17 mouse cellular contexts compared by ENCODE assay signal in the genomic region with DNA sequence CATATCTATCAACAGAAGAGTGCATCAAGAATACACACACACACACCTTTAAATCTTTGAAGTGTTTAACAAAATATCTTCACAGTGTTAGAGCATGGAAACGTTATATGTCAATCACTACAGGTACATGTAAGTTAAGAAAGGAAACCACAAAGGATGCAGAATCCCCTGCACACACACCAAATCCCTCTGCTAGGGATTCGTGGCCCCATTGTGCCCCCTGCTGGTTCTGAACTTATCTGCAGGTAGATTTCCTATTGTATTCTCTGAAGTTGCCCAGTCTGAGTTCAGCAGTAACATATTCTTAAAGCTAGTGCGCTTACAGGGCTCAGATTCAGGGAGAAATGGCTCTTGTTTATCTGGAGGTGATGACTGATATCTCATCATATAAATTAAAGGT.
A peak's percentile ranks its signal among the peaks of the same experiment; 100 is the strongest.
DNase-seq lines count a peak whose midpoint lies in the region; ATAC-seq and TF ChIP-seq lines count a peak whose summit lies in the region.
"Had no signal": no experiment of that assay in that cellular context is flagged by ENCODE, and none has a peak within 500 bp of the region (broad histone marks: within the 10 kb centered on the region; RNA-seq: fewer than 3 reads in every experiment).

No protein-coding gene starts in this region.

- no peak overlapping the region for H3K4me3 ChIP-seq in G1E (ENCODE audit: low read depth, low read length)
- no peak overlapping the region for H3K4me3 ChIP-seq in small intestine, adult 2 months (ENCODE audit: low read depth, low read length)
- H3K4me3 ChIP-seq: limb, embryonic 12.5 days; megakaryocyte, embryonic 14.5 days; stomach, embryonic 15.5 days had no signal

- TF ChIP-seq CTCF in G1E (IDR thresholded peaks at IDR 0.05; ENCODE audit: low read depth, low read length): peak; percentile 50; the same call in 1 of the 2 replicates
- TF ChIP-seq CTCF in small intestine, adult 2 months (IDR thresholded peaks at IDR 0.05; ENCODE audit: extremely low read depth, insufficient read length, insufficient replicate concordance, low read depth, low read length): peak; percentile 16; the same call in 1 of the 2 replicates

- no peak for TF ChIP-seq POLR2A in small intestine, adult 2 months (IDR thresholded peaks at IDR 0.05; ENCODE audit: low read depth, low read length)

- no peaks in the 10 kb centered on the region for H3K36me3 ChIP-seq in G1E (replicated peaks)
- H3K36me3 ChIP-seq in small intestine, adult 2 months (ENCODE audit: control insufficient read depth, insufficient read depth, low read length): no peaks in the 10 kb centered on the region
- H3K36me3 ChIP-seq: limb, embryonic 12.5 days; stomach, embryonic 15.5 days had no signal

- no peak for ATAC-seq in G1E (ENCODE audit: extremely low read depth, insufficient number of reproducible peaks, low FRiP score, poor library complexity, severe bottlenecking)
- ATAC-seq in erythroblast, adult 5-6 weeks (replicated peaks; ENCODE audit: low FRiP score, poor library complexity, severe bottlenecking): no peak
- ATAC-seq: intestine, postnatal 0 days had no signal

- no peaks in the 10 kb centered on the region for H3K27me3 ChIP-seq in G1E (ENCODE audit: insufficient read depth, low read length)
- H3K27me3 ChIP-seq in small intestine, adult 2 months (ENCODE audit: control insufficient read depth, insufficient read depth, low read length): no peaks in the 10 kb centered on the region
- H3K27me3 ChIP-seq: limb, embryonic 12.5 days; megakaryocyte, embryonic 14.5 days; stomach, embryonic 15.5 days had no signal

- peak; percentile 50 for DNase-seq in CD4-positive helper T cell, adult 2 months (ENCODE audit: low read depth, low spot score)
- DNase-seq in G1E (ENCODE audit: low spot score): no peak
- peak; percentile 18 for DNase-seq in c-Kit-positive CD71-positive TER-119-positive erythroid progenitor cells, embryonic 14.5 days (ENCODE audit: low spot score)
- DNase-seq in left cerebral cortex, postnatal 14 days (ENCODE audit: low spot score in 2 of 2): no peak
- DNase-seq in lung, postnatal 25 days (ENCODE audit: low spot score): no peak
- DNase-seq in layer of hippocampus, postnatal 25 days (ENCODE audit: extremely low spot score in 1 of 2, low spot score in 1 of 2): no peak
- DNase-seq: adrenal gland, postnatal 14 days; cerebellum, adult 11-12 months; heart, postnatal 36 days; lung, adult 18-20 months; right cerebral cortex, postnatal 25 days had no signal

- H3K9me3 ChIP-seq in G1E (replicated peaks): peaks cover 23% of the 10 kb centered on the region
- H3K9me3 ChIP-seq: megakaryocyte, embryonic 14.5 days; stomach, embryonic 15.5 days had no signal

- intact Hi-C loops in left cerebral cortex, postnatal 14 days (cut with DNase I): no loop called here

- 38% methylated on average over 3 of the region's 3 CpGs for WGBS in small intestine, adult 2 months

- no peak overlapping the region for H3K27ac ChIP-seq in small intestine, adult 2 months (ENCODE audit: insufficient read depth, low read depth, low read length)
- H3K27ac ChIP-seq: limb, embryonic 12.5 days; stomach, embryonic 15.5 days had no signal

- no peaks in the 10 kb centered on the region for H3K4me1 ChIP-seq in G1E (ENCODE audit: insufficient read depth, low read depth, low read length)
- H3K4me1 ChIP-seq in small intestine, adult 2 months (ENCODE audit: control insufficient read depth, insufficient read depth, insufficient read length, low read length): no peaks in the 10 kb centered on the region
- H3K4me1 ChIP-seq: limb, embryonic 12.5 days; megakaryocyte, embryonic 14.5 days; stomach, embryonic 15.5 days had no signal

Comparison
In these comparisons a context has a peak if more than half of its experiments do, and no peak if none do; other contexts are left out.
1. DNase-seq: peak in CD4-positive helper T cell, adult 2 months (single experiment) and c-Kit-positive CD71-positive TER-119-positive erythroid progenitor cells, embryonic 14.5 days (single experiment); none in G1E (single experiment), left cerebral cortex, postnatal 14 days (0 of 2), lung, postnatal 25 days (single experiment) and layer of hippocampus, postnatal 25 days (0 of 2).